In genomic region chr7:113038906-113039671, GRCm38 (mm10) we compare ENCODE assay signal across 20 mouse cellular contexts.
DNase-seq lines count a peak whose midpoint lies in the region; ATAC-seq and TF ChIP-seq lines count a peak whose summit lies in the region.
"Had no signal": no experiment of that assay in that cellular context is flagged by ENCODE, and none has a peak within 500 bp of the region (broad histone marks: within the 10 kb centered on the region; RNA-seq: fewer than 3 reads in every experiment).

No protein-coding gene starts in this region.

- in situ Hi-C loops in ES-E14 (cut with MboI; ENCODE audit: low sequenced_read_pairs in 2 of 2, unreplicated experiment in 2 of 2) = no loop called here

- no peak overlapping the region for H3K9ac ChIP-seq in heart, embryonic 13.5 days
- no peak overlapping the region for H3K9ac ChIP-seq in ES-E14 (ENCODE audit: insufficient read depth, low read depth, low read length, poor library complexity, severe bottlenecking)
- H3K9ac ChIP-seq: forebrain, postnatal 0 days; limb, embryonic 13.5 days; liver, embryonic 15.5 days; midbrain, embryonic 13.5 days had no signal

- no peaks in the 10 kb centered on the region for H3K27me3 ChIP-seq in heart, embryonic 13.5 days (replicated peaks)
- H3K27me3 ChIP-seq: CH12.LX; limb, embryonic 13.5 days; liver, embryonic 15.5 days; midbrain, embryonic 13.5 days had no signal

- no peak overlapping the region for H3K4me3 ChIP-seq in heart, embryonic 13.5 days
- no peak overlapping the region for H3K4me3 ChIP-seq in ES-E14 (ENCODE audit: insufficient read depth in 1 of 2, low read depth in 1 of 2, low read length in 2 of 2, poor library complexity in 1 of 2, severe bottlenecking in 1 of 2)
- H3K4me3 ChIP-seq: limb, embryonic 13.5 days; liver, embryonic 15.5 days; midbrain, embryonic 13.5 days had no signal

- WGBS in heart, embryonic 13.5 days = 66% methylated on average over 3 of the region's 3 CpGs

- H3K27ac ChIP-seq in heart, embryonic 13.5 days (replicated peaks) = peak overlapping the region; percentile 61
- H3K27ac ChIP-seq in ES-E14 (ENCODE audit: insufficient read depth, low read depth, low read length, poor library complexity, severe bottlenecking) = peak overlapping the region; percentile 61; the same call in 1 of the 2 replicates
- H3K27ac ChIP-seq: limb, embryonic 13.5 days; liver, embryonic 15.5 days; midbrain, embryonic 13.5 days had no signal

- no peak for ATAC-seq in heart, embryonic 13.5 days (ENCODE audit: extremely low read depth, insufficient number of reproducible peaks, low FRiP score, low TSS enrichment)
- ATAC-seq in granulocyte monocyte progenitor cell, adult 5-6 weeks (replicated peaks; ENCODE audit: poor library complexity, severe bottlenecking) = peak; percentile 24
- ATAC-seq: forebrain, postnatal 0 days; midbrain, embryonic 13.5 days had no signal

- no peak for DNase-seq in heart, adult 18-20 months
- peak; percentile 11 for DNase-seq in 416B (ENCODE audit: low read depth)
- DNase-seq in ES-E14 (ENCODE audit: low read depth, low spot score) = no peak
- no peak for DNase-seq in cerebellum, adult 11 months
- no peak for DNase-seq in liver
- no peak for DNase-seq in cerebellum, postnatal 4 days (ENCODE audit: low spot score in 2 of 2)
- DNase-seq: adrenal gland, adult 2 months; cerebellum, adult 18-20 months; forebrain, postnatal 0 days; kidney, adult 8-10 months; kidney, postnatal 25 days; lung, postnatal 14 days; retina, postnatal 1 day; thymus, postnatal 36 days had no signal

- H3K4me1 ChIP-seq in heart, embryonic 13.5 days = 0 out of 2 replicates have a peak, but pooled peaks cover 2% of the 10 kb centered on the region
- H3K4me1 ChIP-seq in ES-E14 (ENCODE audit: control insufficient read depth in 2 of 2, insufficient read depth in 2 of 2, low read length in 2 of 2, poor library complexity in 1 of 2) = peaks cover 5 to 24% of the 10 kb centered on the region in 2 experiments; a peak in 3 of 4 replicates
- H3K4me1 ChIP-seq: limb, embryonic 13.5 days; liver, embryonic 15.5 days; midbrain, embryonic 13.5 days had no signal

- no peaks in the 10 kb centered on the region for H3K36me3 ChIP-seq in heart, embryonic 13.5 days
- H3K36me3 ChIP-seq in ES-E14 (ENCODE audit: control insufficient read depth, insufficient read depth, low read length, poor library complexity, severe bottlenecking) = no peaks in the 10 kb centered on the region
- H3K36me3 ChIP-seq: limb, embryonic 13.5 days; liver, embryonic 15.5 days; midbrain, embryonic 13.5 days had no signal

- no peak overlapping the region for H3K4me2 ChIP-seq in heart, embryonic 13.5 days
- H3K4me2 ChIP-seq: limb, embryonic 13.5 days; liver, embryonic 15.5 days; midbrain, embryonic 13.5 days had no signal

- no peaks in the 10 kb centered on the region for H3K9me3 ChIP-seq in heart, embryonic 13.5 days
- H3K9me3 ChIP-seq in ES-E14 (ENCODE audit: control insufficient read depth, insufficient read depth, low read depth, low read length) = peaks cover under 1% of the 10 kb centered on the region; the same call in 1 of the 2 replicates
- H3K9me3 ChIP-seq: limb, embryonic 13.5 days; liver, embryonic 15.5 days; midbrain, embryonic 13.5 days had no signal

TF ChIP-seq in ES-E14, 5 proteins besides CTCF, POLR2A, EP300 and RAD21:
- TF ChIP-seq ZNF384 (IDR thresholded peaks at IDR 0.05; ENCODE audit: low read depth, low read length) (no peak), CHD2 (IDR thresholded peaks at IDR 0.05; ENCODE audit: low read depth, low read length) (no peak)
